Mouse (Mus musculus) G1E (cell line): ENCODE data around the gene Mob2. TPM values are rescaled to one million over a fixed set of nuclear protein-coding genes. Genes with fewer than 3 reads are reported as not detected.

Source experiments
- ATAC-seq: 2 replicates; pipeline ENCODE4 v1.8.0; 2016; ENCODE audit warnings: mild to moderate bottlenecking; ENCODE audit not compliant: insufficient number of reproducible peaks, poor library complexity, low FRiP score, severe bottlenecking; ENCODE audit errors: extremely low read depth
- DNase-seq: peaks from one replicate; pipeline ENCODE4 v3.0.0; 2012; ENCODE audit warnings: low spot score
- H3K27me3 ChIP-seq: 2 replicates; pipeline ENCODE4 v1.6.1; 2012; ENCODE audit warnings: mild to moderate bottlenecking, low read length, inconsistent platforms; ENCODE audit not compliant: insufficient read depth
- H3K36me3 ChIP-seq: replicated peaks from 2 replicates; pipeline ENCODE3; 2012; ENCODE audit warnings: mild to moderate bottlenecking, inconsistent platforms
- H3K4me1 ChIP-seq: 2 replicates; pipeline ENCODE4 v1.6.1; 2012; ENCODE audit warnings: low read depth, low read length, inconsistent platforms, mixed read lengths; ENCODE audit not compliant: insufficient read depth
- H3K4me3 ChIP-seq: 2 replicates; pipeline ENCODE4 v1.5.1; 2012; ENCODE audit warnings: low read depth, mild to moderate bottlenecking, inconsistent platforms, low read length, moderate library complexity, mixed read lengths
- H3K9me3 ChIP-seq: replicated peaks from 2 replicates; pipeline ENCODE4 v1.6.1; 2012; ENCODE audit warnings: inconsistent platforms
- CTCF ChIP-seq: IDR thresholded peaks from 2 replicates; pipeline ENCODE4 v1.5.1; 2012; ENCODE audit warnings: low read depth, low read length, inconsistent platforms, mixed read lengths
- GATA1 ChIP-seq: IDR thresholded peaks from 2 replicates; pipeline ENCODE4 v1.6.1; 2012; ENCODE audit warnings: borderline replicate concordance, low read length, inconsistent platforms, mixed read lengths
- GATA2 ChIP-seq: IDR thresholded peaks from 2 replicates; pipeline ENCODE4 v1.6.1; 2012; ENCODE audit warnings: low read depth, low read length, inconsistent platforms, borderline replicate concordance
- POLR2AphosphoS5 ChIP-seq: IDR thresholded peaks from 2 replicates; pipeline ENCODE4 v1.6.1; 2012; ENCODE audit warnings: low read depth, low read length, inconsistent platforms; ENCODE audit not compliant: insufficient replicate concordance
- TAL1 ChIP-seq: conservative IDR thresholded peaks from 2 replicates; pipeline ENCODE4 v1.6.1; 2012; ENCODE audit warnings: low read depth, low read length, inconsistent platforms, mixed read lengths
- polyA plus RNA-seq: library from polyadenylated mRNA; stranded (reverse); fragments of >175 nt; gene quantifications from 2 replicates; pipeline ENCODE4 v1.2.3, GENCODE M21; 2012
- total RNA-seq, 2 experiments: library from RNA; stranded (forward) in 1 of 2; stranded (reverse) in 1 of 2; fragments of 200-1000 nt in 1 of 2; fragments of >200 nt in 1 of 2; fragmentation: Nextera tagmentation in 1 of 2; gene quantifications; 2 replicates each; pipeline ENCODE4 v1.2.3; 2014 to 2017

The Mob2 gene
- total RNA-seq (2014; fragmentation: Nextera tagmentation) (23.3 and 25.9 TPM in 2 replicates), total RNA-seq (2017) (33.9 and 41.5 TPM in 2 replicates), polyA plus RNA-seq (36.3 and 37.1 TPM in 2 replicates)

- H3K4me1 ChIP-seq: peaks cover 39% of the 10 kb centered on the region
Observed at GRCm38 (mm10) chr7:142060931-142061565, at the start of gene Mob2. Gene Mob2 (minus strand): TSS chr7:142061065.

GRCm38 (mm10) chr7:142104747-142105146 is 43.9 kb upstream of the Mob2 start:
- no peak for DNase-seq
- Histone ChIP-seq H3K9me3 (no peaks in the 10 kb centered on the region), H3K27me3 (peaks cover 25% of the 10 kb centered on the region), H3K4me3 (no peak overlapping the region), H3K4me1 (no peaks in the 10 kb centered on the region), H3K36me3 (no peaks in the 10 kb centered on the region)
- no peak for TF ChIP-seq GATA2
- ATAC-seq: no peak

More at GRCm38 (mm10) chr7:142060931-142061565, at the start of gene Mob2:
- ATAC-seq (peak; percentile 87), DNase-seq (peak; percentile 86)
- Histone ChIP-seq H3K9me3 (no peaks in the 10 kb centered on the region), H3K4me3 (peak within 1 kb of the TSS; percentile 89), H3K27me3 (peaks cover 3% of the 10 kb centered on the region; the same call in 1 of the 2 replicates), H3K36me3 (peaks cover 31% of the 10 kb centered on the region)
- TF ChIP-seq GATA1: no peak
- no peak for TF ChIP-seq GATA2
- no peak for TF ChIP-seq POLR2AphosphoS5
- no peak for TF ChIP-seq CTCF
- TF ChIP-seq TAL1: no peak

GRCm38 (mm10) chr7:142097776-142098175 is 36.9 kb upstream of the Mob2 start:
- Histone ChIP-seq H3K36me3 (no peaks in the 10 kb centered on the region), H3K4me3 (no peak overlapping the region), H3K4me1 (peaks cover 2% of the 10 kb centered on the region; the same call in 1 of the 2 replicates), H3K9me3 (peaks cover 10% of the 10 kb centered on the region), H3K27me3 (peaks cover 68% of the 10 kb centered on the region)
- TF ChIP-seq GATA1: no peak
- TF ChIP-seq CTCF: peak; percentile 51; the same call in 1 of the 2 replicates
- DNase-seq: peak; percentile 44
- peak; percentile 54 for ATAC-seq

- Histone ChIP-seq H3K9me3 (peaks cover 10% of the 10 kb centered on the region), H3K4me3 (no peak overlapping the region), H3K27me3 (peaks cover 66% of the 10 kb centered on the region), H3K4me1 (peaks cover 2% of the 10 kb centered on the region; the same call in 1 of the 2 replicates), H3K36me3 (no peaks in the 10 kb centered on the region)
- no peak for DNase-seq
- TF ChIP-seq GATA1 (no peak), CTCF (no peak), TAL1 (no peak), POLR2AphosphoS5 (no peak), GATA2 (no peak)
- ATAC-seq: no peak
Observed at GRCm38 (mm10) chr7:142096701-142097100, 35.8 kb upstream of the Mob2 start.

GRCm38 (mm10) chr7:142095183-142095931 is 34.5 kb upstream of the Mob2 start, which contains the start of gene Dusp8:
Gene Dusp8 (minus strand): TSS chr7:142095843.
- no peaks in the 10 kb centered on the region for H3K36me3 ChIP-seq
- ATAC-seq (no peak), DNase-seq (peak; percentile 22)
- peak within 1 kb of the TSS; percentile 54; the same call in 1 of the 2 replicates for H3K4me3 ChIP-seq
- peaks cover 58% of the 10 kb centered on the region for H3K27me3 ChIP-seq
- TF ChIP-seq CTCF (no peak), GATA2 (no peak), GATA1 (no peak), TAL1 (no peak), POLR2AphosphoS5 (no peak)
- peaks cover 2% of the 10 kb centered on the region; the same call in 1 of the 2 replicates for H3K4me1 ChIP-seq
- H3K9me3 ChIP-seq: peaks cover 10% of the 10 kb centered on the region

- Histone ChIP-seq H3K9me3 (peaks cover 10% of the 10 kb centered on the region), H3K4me1 (peaks cover 2% of the 10 kb centered on the region; the same call in 1 of the 2 replicates), H3K4me3 (peak overlapping the region; percentile 54; the same call in 1 of the 2 replicates), H3K27me3 (peaks cover 57% of the 10 kb centered on the region), H3K36me3 (no peaks in the 10 kb centered on the region)
- TF ChIP-seq GATA1: no peak
- no peak for ATAC-seq
- no peak for DNase-seq
Observed at GRCm38 (mm10) chr7:142094301-142095143, 33.7 kb upstream of the Mob2 start.
